ENCODE assay signal across 11 mouse cellular contexts in genomic region chr10:58362745-58363144, GRCm38 (mm10). TPM values are rescaled to one million over a fixed set of nuclear protein-coding genes. Genes with fewer than 3 reads are reported as not detected.
DNase-seq lines count a peak whose midpoint lies in the region; ATAC-seq lines count a peak whose summit lies in the region.
"Had no signal": no experiment of that assay in that cellular context is flagged by ENCODE, and none has a peak within 500 bp of the region (broad histone marks: within the 10 kb centered on the region; RNA-seq: fewer than 3 reads in every experiment).

No protein-coding gene starts in this region.

- no peak for DNase-seq in frontal cortex, postnatal 36 days (ENCODE audit: low spot score in 2 of 2)
- DNase-seq in neural tube, embryonic 10.5 days (ENCODE audit: extremely low spot score, low spot score) = no peak
- DNase-seq in ovary, postnatal 36 days (ENCODE audit: low spot score) = no peak
- DNase-seq in adrenal gland, adult 8-10 months = no peak
- DNase-seq: thymus, adult 2 months had no signal

- H3K9ac ChIP-seq in neural tube, embryonic 14.5 days (replicated peaks; ENCODE audit: low read depth, low read length) = no peak overlapping the region
- H3K9ac ChIP-seq in liver, embryonic 12.5 days = no peak overlapping the region
- H3K9ac ChIP-seq: embryonic facial prominence, embryonic 15.5 days had no signal

- H3K4me1 ChIP-seq in neural tube, embryonic 14.5 days (ENCODE audit: control insufficient read depth, insufficient read depth, low read length) = no peaks in the 10 kb centered on the region
- H3K4me1 ChIP-seq in liver, embryonic 12.5 days = peaks cover 59% of the 10 kb centered on the region
- H3K4me1 ChIP-seq: embryonic facial prominence, embryonic 15.5 days had no signal

- peak; percentile 78 for ATAC-seq in frontal cortex, adult (ENCODE audit: low TSS enrichment)
- ATAC-seq in neural tube, embryonic 14.5 days (ENCODE audit: low read depth) = 0 out of 2 replicates have a peak, but pooled peaks have one; percentile 47
- 0 out of 2 replicates have a peak, but pooled peaks have one; percentile 20 for ATAC-seq in liver, embryonic 12.5 days
- ATAC-seq in neutrophil, adult 5-6 weeks (ENCODE audit: extremely low read depth, insufficient number of reproducible peaks, low FRiP score, poor library complexity, severe bottlenecking) = peak; percentile 66; the same call in 1 of the 2 replicates

- WGBS in neural tube, embryonic 14.5 days = 74% methylated on average over 1 of the region's 1 CpGs
- WGBS in liver, embryonic 12.5 days (ENCODE audit: insufficient replicate concordance) = 53% methylated on average over 1 of the region's 1 CpGs

- H3K4me2 ChIP-seq in neural tube, embryonic 14.5 days (ENCODE audit: low read depth, low read length) = no peak overlapping the region
- H3K4me2 ChIP-seq in liver, embryonic 12.5 days = no peak overlapping the region
- H3K4me2 ChIP-seq: embryonic facial prominence, embryonic 15.5 days had no signal

- H3K4me3 ChIP-seq in neural tube, embryonic 14.5 days (ENCODE audit: low read depth, low read length) = no peak overlapping the region
- no peak overlapping the region for H3K4me3 ChIP-seq in liver, embryonic 12.5 days
- H3K4me3 ChIP-seq: embryonic facial prominence, embryonic 15.5 days; myocyte had no signal

- no peaks in the 10 kb centered on the region for H3K27me3 ChIP-seq in neural tube, embryonic 14.5 days (ENCODE audit: control insufficient read depth, insufficient read depth, low read length)
- no peaks in the 10 kb centered on the region for H3K27me3 ChIP-seq in liver, embryonic 12.5 days (replicated peaks)
- H3K27me3 ChIP-seq: embryonic facial prominence, embryonic 15.5 days had no signal

- H3K9me3 ChIP-seq in neural tube, embryonic 14.5 days (ENCODE audit: control insufficient read depth, low read length) = no peaks in the 10 kb centered on the region
- no peaks in the 10 kb centered on the region for H3K9me3 ChIP-seq in liver, embryonic 12.5 days (replicated peaks)
- H3K9me3 ChIP-seq: embryonic facial prominence, embryonic 15.5 days had no signal

- H3K27ac ChIP-seq in neural tube, embryonic 14.5 days (ENCODE audit: low read depth, low read length) = no peak overlapping the region
- no peak overlapping the region for H3K27ac ChIP-seq in liver, embryonic 12.5 days
- H3K27ac ChIP-seq: embryonic facial prominence, embryonic 15.5 days had no signal

- H3K36me3 ChIP-seq in neural tube, embryonic 14.5 days (ENCODE audit: control insufficient read depth, insufficient read depth, low read length) = no peaks in the 10 kb centered on the region
- H3K36me3 ChIP-seq in liver, embryonic 12.5 days = peaks cover 11% of the 10 kb centered on the region
- H3K36me3 ChIP-seq: embryonic facial prominence, embryonic 15.5 days had no signal

RNA-seq across cellular contexts. Expression of gene Lims1, which starts 39.5 kb away (rescaled TPM):
- 48.3 and 61.6 TPM in 2 replicates for polyA plus RNA-seq in neural tube, embryonic 14.5 days (2014; fragmentation: Nextera tagmentation; extraction: Ambion mirVana)
- 112 and 121 TPM in 2 replicates for polyA plus RNA-seq in liver, embryonic 12.5 days (2016; fragmentation: Nextera tagmentation; extraction: Ambion mirVana)
- total RNA-seq in neutrophil, adult 5-6 weeks (2017) = 52.9 and 61.9 TPM in 2 replicates
- 10 to 100 TPM; 47.0 to 58.9 (median 49.3) TPM for total RNA-seq in adrenal gland, adult 8-10 months (2022)

Comparison
In these comparisons a context has a peak if more than half of its experiments do, and no peak if none do; other contexts are left out.
1. ATAC-seq: peak in every context shown above with its lines; median percentile 78 in frontal cortex, adult; 66 in neutrophil, adult 5-6 weeks; 47 in neural tube, embryonic 14.5 days; 20 in liver, embryonic 12.5 days.